Mouse (Mus musculus): ENCODE results near the gene Mafb. TPM values are rescaled to one million over a fixed set of nuclear protein-coding genes. Genes with fewer than 3 reads are reported as not detected.

The Mafb gene
- 10 to 100 TPM; 20.3 to 20.6 TPM for total RNA-seq (2021)
- long read RNA-seq, experiment 1, transcript Mafb-201 (1 exons, 3,363 nt): major isoform, 12 of 12 reads
- long read RNA-seq, experiment 1, partial matches to known transcripts: 0 of 12 reads
- long read RNA-seq, experiment 1, other reads (novel, unspliced or antisense): 0 of 12 reads
- long read RNA-seq, experiment 2, transcript Mafb-201 (1 exons, 3,363 nt): major isoform, 10 of 10 reads
- long read RNA-seq, experiment 2, partial matches to known transcripts: 0 of 10 reads
- long read RNA-seq, experiment 2, other reads (novel, unspliced or antisense): 0 of 10 reads

DNA sequence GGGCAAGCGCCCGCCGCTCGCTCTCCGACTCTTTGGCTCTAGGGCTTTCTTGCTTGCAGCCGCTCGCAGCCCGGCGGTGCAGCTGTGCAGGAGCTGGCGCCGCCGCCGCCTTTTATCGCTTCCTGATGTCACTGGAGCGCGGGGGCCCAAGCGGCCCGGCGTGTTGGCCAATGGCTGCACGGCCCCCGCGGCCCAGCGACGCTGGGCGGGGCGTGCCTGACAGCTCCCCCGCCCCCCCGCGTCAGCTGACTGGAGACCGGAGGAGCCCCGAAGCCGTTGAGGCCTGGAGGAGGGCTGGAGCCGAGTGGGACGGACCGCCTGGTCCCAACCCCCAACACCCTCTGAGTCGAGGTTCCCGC is at the start of gene Mafb:
Gene Mafb, minus strand, starts transcription at position 86 of the 359 bp plus-strand sequence.
- Histone ChIP-seq H3K27ac (peak within 1 kb of the TSS; percentile 76), H3K4me3 (peak within 1 kb of the TSS; percentile 60)
- intact Hi-C loops (cut with DNase I): loop anchor here (5.0 kb wide), 4 partner anchors 210 to 925 kb away; no protein-coding TSS in a partner anchor
- no peak; the same call in 1 of the 2 replicates for TF ChIP-seq CTCF (IDR thresholded peaks at IDR 0.05)
- peak; percentile 84 to 88 for DNase-seq (ENCODE audit: extremely low spot score in 1 of 2, low spot score in 2 of 2)

- intact Hi-C loops (cut with DNase I): loop anchor here (1.0 kb wide), 1 partner anchor 21 kb away; no protein-coding TSS in a partner anchor
- no peak for DNase-seq (ENCODE audit: extremely low spot score in 1 of 2, low spot score in 2 of 2)
- Histone ChIP-seq H3K4me3 (no peak overlapping the region), H3K27ac (no peak overlapping the region)
- TF ChIP-seq CTCF (IDR thresholded peaks at IDR 0.05): no peak
Measured at GRCm38 (mm10) chr2:160415161-160415560, 48.3 kb upstream of the Mafb start.

GRCm38 (mm10) chr2:160414736-160415135 is 47.9 kb upstream of the Mafb start:
- intact Hi-C loops (cut with DNase I): loop anchor here (1.0 kb wide), 1 partner anchor 20 kb away; no protein-coding TSS in a partner anchor
- DNase-seq (ENCODE audit: extremely low spot score in 1 of 2, low spot score in 2 of 2): no peak
- H3K4me3 ChIP-seq: no peak overlapping the region
- H3K27ac ChIP-seq: no peak overlapping the region
- TF ChIP-seq CTCF (IDR thresholded peaks at IDR 0.05): no peak

GRCm38 (mm10) chr2:160413982-160414381 is 47.1 kb upstream of the Mafb start:
- intact Hi-C loops (cut with DNase I): no loop called here
- no peak for DNase-seq (ENCODE audit: extremely low spot score in 1 of 2, low spot score in 2 of 2)
- TF ChIP-seq CTCF (IDR thresholded peaks at IDR 0.05): peak; percentile 31
- H3K4me3 ChIP-seq: no peak overlapping the region
- H3K27ac ChIP-seq: no peak overlapping the region

DNA sequence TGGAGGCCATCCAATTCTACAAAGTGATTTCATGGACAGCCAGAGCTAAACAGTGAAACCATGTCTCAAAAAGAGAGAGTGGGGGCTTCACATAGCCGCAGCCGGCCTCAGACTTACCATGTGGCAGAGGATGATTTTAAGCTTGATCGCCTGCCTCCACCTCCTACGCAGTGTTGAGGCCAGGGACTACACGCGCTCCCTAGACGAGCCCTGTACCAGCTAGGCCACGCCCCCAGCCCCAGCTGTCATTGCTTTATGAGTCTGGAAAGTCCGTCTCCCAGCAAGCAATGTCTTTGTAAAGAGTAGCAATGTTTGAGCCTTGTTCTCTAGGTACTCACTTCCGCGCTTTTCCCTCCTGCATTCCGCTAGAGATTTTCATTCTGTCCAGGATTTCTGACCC is 46.2 kb upstream of the Mafb start:
- TF ChIP-seq CTCF (IDR thresholded peaks at IDR 0.05): no peak
- intact Hi-C loops (cut with DNase I): no loop called here
- no peak overlapping the region for H3K27ac ChIP-seq
- DNase-seq (ENCODE audit: extremely low spot score in 1 of 2, low spot score in 2 of 2): no peak
- H3K4me3 ChIP-seq: no peak overlapping the region

DNA sequence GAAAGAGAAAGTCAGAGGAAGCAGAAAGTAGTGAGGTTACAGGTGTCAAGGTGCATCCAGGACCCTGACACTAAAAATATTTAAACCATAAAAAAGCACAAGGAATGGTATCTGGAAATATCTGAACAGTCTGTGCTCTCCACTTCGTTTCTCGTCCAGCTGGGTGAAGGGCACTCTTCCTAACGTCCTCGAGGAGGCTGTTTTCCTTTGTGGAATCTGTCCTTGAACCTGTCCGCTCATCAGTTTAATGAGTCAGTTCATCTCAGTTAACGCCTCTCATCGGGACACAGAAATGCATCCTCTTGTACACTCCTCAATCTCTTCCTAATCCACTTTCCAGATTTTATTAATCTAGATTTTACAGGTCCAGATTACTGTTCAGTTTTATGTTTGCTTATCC is 44.6 kb upstream of the Mafb start:
- intact Hi-C loops (cut with DNase I): loop anchor here (2.0 kb wide), 1 partner anchor 167 kb away; no protein-coding TSS in a partner anchor
- no peak overlapping the region for H3K27ac ChIP-seq
- TF ChIP-seq CTCF (IDR thresholded peaks at IDR 0.05): no peak
- no peak for DNase-seq (ENCODE audit: extremely low spot score in 1 of 2, low spot score in 2 of 2)
- H3K4me3 ChIP-seq: no peak overlapping the region

DNA sequence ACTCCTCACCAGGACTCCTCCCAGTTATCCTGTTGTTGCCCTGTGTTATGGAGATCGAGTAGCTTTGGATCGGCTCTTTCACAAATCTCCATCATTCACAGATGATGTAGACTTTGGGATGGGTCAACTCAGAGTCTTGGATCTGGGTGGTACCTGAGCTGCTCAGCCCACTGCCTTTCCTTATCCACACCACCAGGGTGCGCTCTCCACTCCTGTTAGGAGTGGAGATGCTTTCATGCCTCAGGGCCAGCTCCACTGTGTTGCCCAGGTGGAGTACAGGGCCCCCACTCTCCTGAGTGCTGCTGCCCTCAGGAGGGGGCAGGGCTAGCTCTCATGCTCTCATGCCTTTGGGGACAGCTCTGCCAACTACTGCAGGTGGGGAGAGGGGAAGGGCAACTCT is 40.9 kb upstream of the Mafb start:
- intact Hi-C loops (cut with DNase I): no loop called here
- no peak for DNase-seq (ENCODE audit: extremely low spot score in 1 of 2, low spot score in 2 of 2)
- Histone ChIP-seq H3K27ac (no peak overlapping the region), H3K4me3 (no peak overlapping the region)
- TF ChIP-seq CTCF (IDR thresholded peaks at IDR 0.05): peak; percentile 43

- TF ChIP-seq CTCF (IDR thresholded peaks at IDR 0.05): no peak
- intact Hi-C loops (cut with DNase I): no loop called here
- Histone ChIP-seq H3K27ac (no peak overlapping the region), H3K4me3 (no peak overlapping the region)
- no peak for DNase-seq (ENCODE audit: extremely low spot score in 1 of 2, low spot score in 2 of 2)
Measured at GRCm38 (mm10) chr2:160397747-160398146, 30.9 kb upstream of the Mafb start.

GRCm38 (mm10) chr2:160394735-160395134 is 27.9 kb upstream of the Mafb start:
- Histone ChIP-seq H3K4me3 (no peak overlapping the region), H3K27ac (no peak overlapping the region)
- TF ChIP-seq CTCF (IDR thresholded peaks at IDR 0.05): no peak
- no peak for DNase-seq (ENCODE audit: extremely low spot score in 1 of 2, low spot score in 2 of 2)
- intact Hi-C loops (cut with DNase I): loop anchor here (1.0 kb wide), 1 partner anchor 21 kb away; no protein-coding TSS in a partner anchor

GRCm38 (mm10) chr2:160392648-160393047 is 25.8 kb upstream of the Mafb start:
- TF ChIP-seq CTCF (IDR thresholded peaks at IDR 0.05): no peak
- no peak for DNase-seq (ENCODE audit: extremely low spot score in 1 of 2, low spot score in 2 of 2)
- no peak overlapping the region for H3K4me3 ChIP-seq
- no peak overlapping the region for H3K27ac ChIP-seq
- intact Hi-C loops (cut with DNase I): no loop called here

DNA sequence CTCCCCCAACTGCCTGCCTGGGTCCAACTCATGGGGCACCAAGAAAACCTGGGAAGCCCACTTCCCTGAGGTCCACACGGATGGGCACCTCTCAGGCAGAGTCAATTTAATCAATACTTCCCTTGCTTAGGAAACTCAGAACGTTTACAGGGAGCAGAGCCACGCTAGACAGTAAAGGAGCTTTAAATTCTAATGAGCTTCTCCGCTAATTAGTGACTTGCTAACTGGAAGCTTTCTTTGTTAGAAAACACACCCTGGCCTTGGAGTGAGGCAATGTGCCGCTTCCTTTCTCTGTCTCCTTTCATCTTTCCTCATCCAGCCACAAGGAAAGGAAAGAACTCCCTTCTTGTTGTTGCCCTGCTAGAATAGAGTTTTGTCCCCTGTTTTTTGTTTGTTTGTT is 21.7 kb upstream of the Mafb start:
- Histone ChIP-seq H3K4me3 (no peak overlapping the region), H3K27ac (no peak overlapping the region)
- intact Hi-C loops (cut with DNase I): no loop called here
- DNase-seq (ENCODE audit: extremely low spot score in 1 of 2, low spot score in 2 of 2): no peak
- no peak for TF ChIP-seq CTCF (IDR thresholded peaks at IDR 0.05)

GRCm38 (mm10) chr2:160383418-160383817 is 16.6 kb upstream of the Mafb start:
- Histone ChIP-seq H3K27ac (no peak overlapping the region), H3K4me3 (no peak overlapping the region)
- intact Hi-C loops (cut with DNase I): no loop called here
- no peak for TF ChIP-seq CTCF (IDR thresholded peaks at IDR 0.05)
- no peak for DNase-seq (ENCODE audit: extremely low spot score in 1 of 2, low spot score in 2 of 2)

- TF ChIP-seq CTCF (IDR thresholded peaks at IDR 0.05): peak; percentile 91
- intact Hi-C loops (cut with DNase I): loop anchor here (1.0 kb wide), 1 partner anchor 200 kb away; no protein-coding TSS in a partner anchor
- Histone ChIP-seq H3K4me3 (no peak overlapping the region), H3K27ac (no peak overlapping the region)
- DNase-seq (ENCODE audit: extremely low spot score in 1 of 2, low spot score in 2 of 2): peak in 1 of 2 experiments; percentile 47
Measured at GRCm38 (mm10) chr2:160378271-160378670, 11.4 kb upstream of the Mafb start.

Data from left cerebral cortex, adult 2 months (tissue).